Mouse (Mus musculus): ENCODE measurements around the gene Gjc2. TPM values are rescaled to one million over a fixed set of nuclear protein-coding genes. Genes with fewer than 3 reads are reported as not detected.
A peak's percentile ranks its signal among the peaks of the same experiment; 100 is the strongest.

Gjc2 gene
- total and polyA plus RNA-seq, 2 experiments from 2014 or later = 0.31 to 0.76 TPM

GRCm38 (mm10) chr11:59141772-59142370, 41.1 kb downstream of the Gjc2 start:
- TF ChIP-seq CTCF (IDR thresholded peaks at IDR 0.05; ENCODE audit: low read depth) = no peak
- no peak overlapping the region for H3K4me3 ChIP-seq (ENCODE audit: low read depth, low read length)
- H3K4me1 ChIP-seq (ENCODE audit: insufficient read depth) = no peaks in the 10 kb centered on the region
- no peak overlapping the region for H3K4me2 ChIP-seq (ENCODE audit: low read depth)
- H3K27ac ChIP-seq (ENCODE audit: low read depth, low read length) = no peak overlapping the region
- peaks cover 1% of the 10 kb centered on the region for H3K27me3 ChIP-seq (ENCODE audit: insufficient read depth, low read length)
- DNase-seq (no peak), ATAC-seq (no peak)
- H3K9ac ChIP-seq = no peak overlapping the region
- 16% methylated on average over 14 of the region's 14 CpGs for WGBS
- no peaks in the 10 kb centered on the region for H3K9me3 ChIP-seq (ENCODE audit: low read length)
- no peaks in the 10 kb centered on the region for H3K36me3 ChIP-seq (ENCODE audit: insufficient read depth)

GRCm38 (mm10) chr11:59138537-59139486, 44.2 kb downstream of the Gjc2 start:
- Histone ChIP-seq H3K36me3 (ENCODE audit: insufficient read depth) (no peaks in the 10 kb centered on the region), H3K27ac (ENCODE audit: low read depth, low read length) (no peak overlapping the region), H3K27me3 (ENCODE audit: insufficient read depth, low read length) (peaks cover 31% of the 10 kb centered on the region), H3K4me3 (ENCODE audit: low read depth, low read length) (no peak overlapping the region), H3K4me2 (ENCODE audit: low read depth) (no peak overlapping the region), H3K9ac (no peak overlapping the region), H3K9me3 (ENCODE audit: low read length) (no peaks in the 10 kb centered on the region), H3K4me1 (ENCODE audit: insufficient read depth) (no peaks in the 10 kb centered on the region)
- TF ChIP-seq CTCF (IDR thresholded peaks at IDR 0.05; ENCODE audit: low read depth) = no peak
- ATAC-seq (no peak), DNase-seq (no peak)
- WGBS = 71% methylated on average over 19 of the region's 19 CpGs

- Histone ChIP-seq H3K9ac (no peak overlapping the region), H3K27me3 (ENCODE audit: insufficient read depth, low read length) (peaks cover 38% of the 10 kb centered on the region), H3K27ac (ENCODE audit: low read depth, low read length) (no peak overlapping the region), H3K36me3 (ENCODE audit: insufficient read depth) (no peaks in the 10 kb centered on the region), H3K4me2 (ENCODE audit: low read depth) (no peak overlapping the region), H3K4me3 (ENCODE audit: low read depth, low read length) (no peak overlapping the region), H3K9me3 (ENCODE audit: low read length) (no peaks in the 10 kb centered on the region), H3K4me1 (ENCODE audit: insufficient read depth) (no peaks in the 10 kb centered on the region)
- 52% methylated on average over 12 of the region's 12 CpGs for WGBS
- DNase-seq (no peak), ATAC-seq (no peak)
- TF ChIP-seq CTCF (IDR thresholded peaks at IDR 0.05; ENCODE audit: low read depth) = no peak
These were observed 45.9 kb downstream of the Gjc2 start for GRCm38 (mm10) chr11:59136994-59137706.

GRCm38 (mm10) chr11:59135904-59136452, 47.0 kb downstream of the Gjc2 start, which contains the start of gene Obscn:
TSS of gene Obscn (minus strand) at chr11:59136402.
- WGBS = 15% methylated on average over 44 of the region's 44 CpGs
- no peak for TF ChIP-seq CTCF (IDR thresholded peaks at IDR 0.05; ENCODE audit: low read depth)
- no peaks in the 10 kb centered on the region for H3K9me3 ChIP-seq (ENCODE audit: low read length)
- no peaks in the 10 kb centered on the region for H3K4me1 ChIP-seq (ENCODE audit: insufficient read depth)
- H3K4me3 ChIP-seq (ENCODE audit: low read depth, low read length) = peak within 1 kb of the TSS; percentile 31
- ATAC-seq (peak; percentile 20; the same call in 1 of the 2 replicates), DNase-seq (peak; percentile 27)
- no peak within 1 kb of the TSS for H3K27ac ChIP-seq (ENCODE audit: low read depth, low read length)
- H3K4me2 ChIP-seq (ENCODE audit: low read depth) = peak within 1 kb of the TSS; percentile 50
- H3K9ac ChIP-seq = peak within 1 kb of the TSS; percentile 2; the same call in 1 of the 2 replicates
- peaks cover 38% of the 10 kb centered on the region for H3K27me3 ChIP-seq (ENCODE audit: insufficient read depth, low read length)
- no peaks in the 10 kb centered on the region for H3K36me3 ChIP-seq (ENCODE audit: insufficient read depth)

DNA sequence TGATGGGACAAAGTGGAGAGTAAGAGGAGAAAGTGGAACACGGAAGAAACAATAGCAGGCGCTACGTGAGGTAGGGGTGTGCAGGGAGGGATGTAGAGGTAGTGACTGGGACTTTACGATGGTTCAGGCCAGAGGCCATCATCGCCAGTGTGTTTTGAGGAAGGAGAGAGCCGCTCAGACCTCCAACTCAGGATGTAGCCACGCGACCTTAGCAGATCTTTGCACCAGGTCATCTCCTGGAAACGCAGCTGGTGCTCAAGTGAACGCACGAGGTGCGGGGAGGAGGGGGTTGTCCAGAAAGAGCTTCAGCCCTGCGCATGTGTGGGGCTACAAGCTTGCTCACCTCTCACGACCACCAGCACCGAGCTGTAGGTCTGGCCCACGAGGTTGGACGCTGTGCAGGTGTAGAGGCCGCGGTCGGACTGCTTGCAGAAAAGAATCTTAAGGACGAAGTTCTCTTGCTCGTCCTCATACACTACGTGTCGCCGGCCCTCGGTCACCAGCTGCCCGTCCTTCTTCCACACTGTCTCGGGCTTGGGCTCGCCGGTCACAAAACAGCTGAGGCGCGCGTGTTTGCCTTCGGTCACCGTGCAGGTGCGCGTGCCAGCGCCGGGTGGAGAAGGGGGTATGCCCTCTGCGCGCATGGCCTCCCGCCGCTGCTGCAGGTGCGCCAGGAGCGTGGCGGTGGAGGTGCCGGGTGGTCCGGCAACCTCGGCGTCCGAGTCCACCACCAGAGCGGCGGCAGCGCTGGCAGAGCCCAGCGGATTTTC, 47.8 kb downstream of the Gjc2 start:
- TF ChIP-seq CTCF (IDR thresholded peaks at IDR 0.05; ENCODE audit: low read depth) = no peak
- H3K27me3 ChIP-seq (ENCODE audit: insufficient read depth, low read length) = peaks cover 38% of the 10 kb centered on the region
- H3K36me3 ChIP-seq (ENCODE audit: insufficient read depth) = no peaks in the 10 kb centered on the region
- peak overlapping the region; percentile 2; the same call in 1 of the 2 replicates for H3K9ac ChIP-seq
- peak overlapping the region; percentile 31 for H3K4me3 ChIP-seq (ENCODE audit: low read depth, low read length)
- H3K4me2 ChIP-seq (ENCODE audit: low read depth) = peak overlapping the region; percentile 50
- 5% methylated on average over 55 of the region's 55 CpGs for WGBS
- no peaks in the 10 kb centered on the region for H3K4me1 ChIP-seq (ENCODE audit: insufficient read depth)
- ATAC-seq (no peak; the same call in 1 of the 2 replicates), DNase-seq (no peak)
- H3K27ac ChIP-seq (ENCODE audit: low read depth, low read length) = no peak overlapping the region
- H3K9me3 ChIP-seq (ENCODE audit: low read length) = no peaks in the 10 kb centered on the region

All from forebrain, postnatal 0 days (tissue).